Mouse (Mus musculus) limb, embryonic 12.5 days (tissue): ENCODE results near the gene Cdkl4. TPM values are rescaled to one million over a fixed set of nuclear protein-coding genes. Genes with fewer than 3 reads are reported as not detected.

Experiments used
- ATAC-seq: fragments of 200-750 bp; cut with Nextera tagmentation; 2 replicates; pipeline ENCODE4 v1.8.0; 2017; ENCODE audit warnings: low read depth, moderate TSS enrichment; ENCODE audit not compliant: insufficient number of reproducible peaks, insufficient read depth, low FRiP score, low TSS enrichment
- H3K27ac ChIP-seq: fragments of 300-500 bp; sonication (generic); 2 replicates; pipeline ENCODE4 v1.5.1; 2016; ENCODE audit warnings: mild to moderate bottlenecking, moderate library complexity
- H3K27me3 ChIP-seq: fragments of 300-500 bp; sonication (generic); 2 replicates; pipeline ENCODE4 v1.6.1; 2016; ENCODE audit warnings: mild to moderate bottlenecking, moderate library complexity
- H3K36me3 ChIP-seq: fragments of 300-500 bp; sonication (generic); 2 replicates; pipeline ENCODE4 v1.6.1; 2016; ENCODE audit warnings: mild to moderate bottlenecking, moderate library complexity
- H3K4me1 ChIP-seq: fragments of 300-500 bp; sonication (generic); replicated peaks from 2 replicates; pipeline ENCODE4 v1.6.1; 2016
- H3K4me2 ChIP-seq: fragments of 300-500 bp; sonication (generic); 2 replicates; pipeline ENCODE4 v1.6.1; 2016; ENCODE audit warnings: mild to moderate bottlenecking, moderate library complexity
- H3K4me3 ChIP-seq: fragments of 300-500 bp; sonication (generic); replicated peaks from 2 replicates; pipeline ENCODE4 v1.5.1; 2016; ENCODE audit warnings: mild to moderate bottlenecking
- H3K9ac ChIP-seq: fragments of 300-500 bp; sonication (generic); replicated peaks from 2 replicates; pipeline ENCODE4 v1.6.1; 2016; ENCODE audit warnings: mild to moderate bottlenecking, moderate library complexity
- H3K9me3 ChIP-seq: fragments of 300-500 bp; sonication (generic); 2 replicates; pipeline ENCODE4 v1.6.1; 2016; ENCODE audit warnings: mild to moderate bottlenecking, moderate library complexity
- WGBS: fragments of 180-500 bp; shearing (Covaris S2); methylation state at CpG from one replicate; pipeline ENCODE4 v1.1.7; 2016; 5-methylcytosine and 5-hydroxymethylcytosine counted together
- polyA plus RNA-seq: library from polyadenylated mRNA; unstranded; fragments of >200 nt; fragmentation: Nextera tagmentation; extraction: Ambion mirVana; gene quantifications from 2 replicates; pipeline ENCODE4 v1.2.1, GENCODE M21; 2016

Gene Cdkl4
- 0.55 and 1.1 TPM in 2 replicates for polyA plus RNA-seq

DNA sequence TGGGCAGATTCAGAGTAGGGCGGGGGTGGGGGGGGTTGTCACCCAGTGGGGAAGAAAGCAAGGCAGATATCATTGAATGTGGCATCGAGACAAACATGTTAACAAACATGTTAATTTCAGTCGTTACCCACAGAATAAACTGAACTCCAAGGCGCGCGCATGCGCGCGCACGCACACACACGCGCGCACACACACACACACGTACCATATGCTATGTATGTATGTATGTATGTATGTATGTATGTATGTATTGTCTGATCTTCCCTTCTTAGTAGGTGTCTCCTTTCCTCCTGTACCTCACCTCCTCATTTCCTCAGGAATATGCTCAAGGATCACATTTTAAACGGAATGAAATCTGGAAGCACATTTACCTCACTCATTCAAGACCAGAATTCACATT, at the start of gene Cdkl4:
TSS of gene Cdkl4 (minus strand) at position 175 of the 400 bp plus-strand sequence.
- ATAC-seq = no peak
- peak within 1 kb of the TSS; percentile 53 for H3K4me3 ChIP-seq
- peak within 1 kb of the TSS; percentile 97 for H3K4me2 ChIP-seq
- H3K27me3 ChIP-seq = no peaks in the 10 kb centered on the region
- H3K27ac ChIP-seq = no peak within 1 kb of the TSS
- 75% methylated on average over 15 of the region's 15 CpGs for WGBS
- H3K9ac ChIP-seq = peak within 1 kb of the TSS; percentile 60
- H3K9me3 ChIP-seq = no peaks in the 10 kb centered on the region
- H3K4me1 ChIP-seq = peaks cover 13% of the 10 kb centered on the region
- peaks cover 22% of the 10 kb centered on the region for H3K36me3 ChIP-seq

DNA sequence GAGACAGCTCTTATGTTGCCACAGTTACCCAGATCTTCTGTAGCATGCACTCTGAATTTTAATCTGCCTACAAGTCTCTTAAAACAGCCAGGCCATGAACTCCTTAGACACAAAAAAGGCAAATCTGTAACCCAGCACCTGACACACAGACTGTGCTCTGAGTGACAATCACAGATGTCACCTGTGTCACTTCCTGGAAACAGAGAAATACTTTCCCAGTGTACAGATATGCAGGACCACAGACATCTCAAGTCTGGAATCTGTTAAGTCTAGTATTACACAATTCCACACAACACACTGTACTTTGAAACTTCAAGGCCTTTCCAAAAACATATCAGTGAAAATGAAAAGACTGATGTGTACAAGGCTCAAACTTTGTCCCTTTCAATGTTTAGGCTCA, 47.4 kb upstream of the Cdkl4 start:
- Histone ChIP-seq H3K4me1 (no peaks in the 10 kb centered on the region), H3K9me3 (no peaks in the 10 kb centered on the region), H3K4me2 (no peak overlapping the region), H3K9ac (no peak overlapping the region), H3K27ac (no peak overlapping the region), H3K27me3 (no peaks in the 10 kb centered on the region), H3K36me3 (peaks cover 23% of the 10 kb centered on the region; the same call in 1 of the 2 replicates), H3K4me3 (no peak overlapping the region)
- no peak for ATAC-seq

DNA sequence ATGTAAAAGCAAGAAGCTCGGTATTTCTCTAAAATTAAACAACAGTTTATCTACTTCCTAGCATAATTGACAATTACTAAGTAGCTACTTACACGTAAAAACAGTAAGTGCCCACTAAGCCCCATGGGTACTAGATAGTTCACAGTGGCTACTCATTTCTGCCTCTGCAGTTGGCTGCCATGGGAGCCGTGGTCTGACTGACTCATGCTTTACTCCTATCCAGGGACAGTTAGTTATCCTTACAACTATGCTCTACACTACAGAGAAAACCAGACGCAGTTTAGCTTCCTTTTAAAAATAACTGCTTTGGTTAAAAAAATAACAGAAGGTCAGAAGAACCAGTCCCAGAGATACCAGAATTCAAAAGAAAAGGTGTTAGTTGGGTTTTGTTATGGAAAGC, 44.1 kb upstream of the Cdkl4 start:
- H3K27me3 ChIP-seq = no peaks in the 10 kb centered on the region
- no peaks in the 10 kb centered on the region for H3K9me3 ChIP-seq
- no peak overlapping the region for H3K9ac ChIP-seq
- 89% methylated on average over 4 of the region's 4 CpGs for WGBS
- no peaks in the 10 kb centered on the region for H3K4me1 ChIP-seq
- H3K36me3 ChIP-seq = peaks cover 29% of the 10 kb centered on the region
- no peak overlapping the region for H3K27ac ChIP-seq
- no peak overlapping the region for H3K4me2 ChIP-seq
- no peak overlapping the region for H3K4me3 ChIP-seq
- ATAC-seq = no peak

DNA sequence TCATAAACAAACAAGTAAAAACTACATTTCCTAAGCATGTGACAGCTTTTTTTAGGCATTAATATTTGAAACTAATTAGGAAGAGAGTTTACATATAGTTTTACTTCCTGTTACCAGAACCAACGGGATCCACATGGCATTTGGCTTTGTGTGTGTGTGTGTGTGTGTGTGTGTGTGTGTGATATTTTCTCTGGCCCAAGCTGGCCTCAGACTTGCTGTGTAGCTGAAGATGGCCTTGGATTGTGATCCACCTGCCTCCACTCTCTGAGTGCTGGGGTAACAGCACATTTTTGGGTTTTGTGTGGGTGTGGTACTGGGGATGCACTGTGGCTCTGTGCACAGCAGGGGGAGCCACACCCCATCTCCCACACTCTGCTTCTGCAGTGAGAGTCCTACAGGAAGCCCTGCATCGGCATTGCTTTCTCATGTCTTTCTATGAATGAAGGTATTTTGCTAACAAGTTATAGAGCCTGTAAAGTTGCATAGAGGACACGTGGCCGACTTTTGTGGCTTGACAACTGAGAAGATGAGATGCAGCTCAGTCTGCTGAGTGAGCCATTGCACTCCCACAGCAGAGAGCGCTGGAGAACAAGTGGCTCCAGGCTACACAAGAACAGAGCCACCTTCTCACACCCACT, 43.3 kb upstream of the Cdkl4 start:
- Histone ChIP-seq H3K4me3 (no peak overlapping the region), H3K27me3 (no peaks in the 10 kb centered on the region), H3K4me1 (no peaks in the 10 kb centered on the region), H3K36me3 (peaks cover 23% of the 10 kb centered on the region), H3K27ac (no peak overlapping the region), H3K4me2 (no peak overlapping the region), H3K9ac (no peak overlapping the region), H3K9me3 (no peaks in the 10 kb centered on the region)
- 63% methylated on average over 5 of the region's 5 CpGs for WGBS
- no peak for ATAC-seq

DNA sequence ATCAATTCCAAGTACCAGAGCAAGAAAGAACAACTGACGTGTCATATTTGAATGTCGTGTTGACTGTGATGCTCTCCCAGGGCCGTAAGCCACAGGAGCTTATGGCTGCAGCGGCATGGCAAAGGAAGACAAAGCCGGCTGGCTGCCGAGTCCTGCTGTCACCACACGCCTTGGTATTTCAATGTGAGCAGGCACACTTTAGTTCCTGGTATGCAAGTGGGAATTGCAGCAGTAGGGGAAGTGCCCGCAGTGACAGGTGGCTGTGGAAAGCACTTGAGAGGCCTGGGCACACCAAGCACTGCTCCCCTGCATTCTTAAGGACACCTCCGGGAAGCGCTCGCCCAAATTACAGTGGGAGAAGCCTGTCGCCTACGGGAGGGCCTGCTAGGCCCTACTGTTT, 41.9 kb upstream of the Cdkl4 start:
- no peak overlapping the region for H3K4me3 ChIP-seq
- no peaks in the 10 kb centered on the region for H3K27me3 ChIP-seq
- no peak overlapping the region for H3K4me2 ChIP-seq
- H3K9me3 ChIP-seq = no peaks in the 10 kb centered on the region
- peaks cover 36% of the 10 kb centered on the region for H3K36me3 ChIP-seq
- H3K27ac ChIP-seq = no peak overlapping the region
- no peak for ATAC-seq
- no peak overlapping the region for H3K9ac ChIP-seq
- WGBS = 90% methylated on average over 13 of the region's 13 CpGs
- no peaks in the 10 kb centered on the region for H3K4me1 ChIP-seq

GRCm38 (mm10) chr17:80618890-80619289, 41.3 kb upstream of the Cdkl4 start:
- no peaks in the 10 kb centered on the region for H3K9me3 ChIP-seq
- H3K27ac ChIP-seq = no peak overlapping the region
- H3K9ac ChIP-seq = no peak overlapping the region
- H3K4me1 ChIP-seq = no peaks in the 10 kb centered on the region
- H3K27me3 ChIP-seq = no peaks in the 10 kb centered on the region
- no peak overlapping the region for H3K4me3 ChIP-seq
- no peak overlapping the region for H3K4me2 ChIP-seq
- WGBS = 79% methylated on average over 5 of the region's 5 CpGs
- H3K36me3 ChIP-seq = peaks cover 40% of the 10 kb centered on the region
- no peak for ATAC-seq

DNA sequence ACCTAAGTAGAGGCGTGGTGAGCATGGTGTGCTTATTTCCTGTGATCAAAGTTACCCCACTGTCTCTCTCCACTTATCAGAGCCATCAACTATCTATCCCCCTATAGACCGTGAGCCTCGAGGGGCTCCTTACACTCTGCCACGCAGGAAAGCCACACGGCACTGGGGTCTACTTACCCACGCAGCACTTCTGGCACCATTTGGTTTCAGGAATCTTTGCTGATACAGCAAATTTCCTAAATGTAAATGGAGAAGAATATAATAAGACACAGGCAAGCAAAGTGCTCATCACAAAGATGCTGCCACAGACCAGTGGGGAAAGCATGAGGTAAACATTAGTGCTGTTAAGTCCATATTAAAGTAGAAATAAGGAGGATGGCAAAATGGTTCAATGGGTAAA, 26.2 kb upstream of the Cdkl4 start:
- Histone ChIP-seq H3K4me3 (no peak overlapping the region), H3K4me1 (no peaks in the 10 kb centered on the region), H3K9ac (no peak overlapping the region), H3K27me3 (no peaks in the 10 kb centered on the region), H3K27ac (no peak overlapping the region), H3K4me2 (no peak overlapping the region), H3K36me3 (peaks cover 91% of the 10 kb centered on the region), H3K9me3 (peaks cover 5% of the 10 kb centered on the region; the same call in 1 of the 2 replicates)
- 93% methylated on average over 6 of the region's 6 CpGs for WGBS
- no peak for ATAC-seq

DNA sequence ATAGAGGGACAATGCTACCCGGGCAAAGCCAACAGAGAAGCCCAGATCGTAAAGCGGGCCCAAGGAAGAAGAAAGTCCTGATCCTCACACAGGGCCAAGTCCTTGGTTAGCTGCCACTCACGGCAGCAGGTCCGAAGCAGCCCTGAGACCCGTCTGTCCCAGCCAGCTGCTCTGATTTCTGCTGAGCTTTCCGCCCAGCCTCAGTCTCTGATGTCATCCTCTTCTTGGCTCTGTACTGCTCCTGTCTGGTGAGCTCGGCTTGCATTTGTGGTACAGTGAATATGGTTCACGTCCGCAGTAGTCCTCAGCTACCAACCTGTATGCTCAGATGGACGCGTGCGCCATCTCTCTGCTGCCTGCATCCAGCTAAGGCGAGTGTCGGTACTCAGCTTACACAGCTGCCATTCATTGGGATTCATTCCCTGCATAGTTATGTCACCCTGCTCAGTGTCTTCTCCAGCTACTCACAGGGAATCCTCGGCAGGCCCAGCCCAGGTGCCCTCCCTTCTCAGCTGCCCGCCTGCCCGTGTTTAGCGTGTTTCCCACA, 25.5 kb upstream of the Cdkl4 start:
- ATAC-seq = no peak
- Histone ChIP-seq H3K4me2 (no peak overlapping the region), H3K27ac (no peak overlapping the region), H3K4me3 (no peak overlapping the region), H3K36me3 (peaks cover 84% of the 10 kb centered on the region), H3K4me1 (no peaks in the 10 kb centered on the region), H3K9me3 (peaks cover 5% of the 10 kb centered on the region; the same call in 1 of the 2 replicates), H3K27me3 (no peaks in the 10 kb centered on the region), H3K9ac (no peak overlapping the region)
- 93% methylated on average over 19 of the region's 19 CpGs for WGBS

GRCm38 (mm10) chr17:80601371-80601770, 23.8 kb upstream of the Cdkl4 start:
- Histone ChIP-seq H3K9me3 (peaks cover 5% of the 10 kb centered on the region; the same call in 1 of the 2 replicates), H3K36me3 (peaks cover 85% of the 10 kb centered on the region), H3K4me3 (no peak overlapping the region), H3K27me3 (no peaks in the 10 kb centered on the region), H3K9ac (no peak overlapping the region), H3K4me1 (no peaks in the 10 kb centered on the region), H3K4me2 (no peak overlapping the region), H3K27ac (no peak overlapping the region)
- ATAC-seq = no peak
- WGBS = 62% methylated on average over 13 of the region's 13 CpGs

DNA sequence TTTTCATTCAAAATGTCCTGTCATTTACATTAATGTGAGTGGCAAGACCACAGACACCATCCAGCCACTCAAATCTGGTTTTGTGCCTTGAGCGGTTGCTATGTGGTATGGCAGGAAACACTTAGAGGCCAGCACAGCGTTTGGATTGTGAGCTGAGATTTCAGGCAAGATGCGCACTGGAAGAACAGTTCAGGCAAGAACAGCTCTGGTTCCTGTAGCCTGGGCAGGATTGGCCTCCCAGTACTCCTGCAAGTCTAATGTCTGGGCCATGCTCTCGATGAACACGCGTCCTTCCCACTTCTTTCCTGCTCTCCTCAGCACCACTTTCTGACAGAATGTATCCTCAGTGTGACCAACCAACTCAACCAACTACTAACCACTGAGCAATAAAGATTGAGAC, 5.4 kb upstream of the Cdkl4 start:
- 91% methylated on average over 6 of the region's 6 CpGs for WGBS
- Histone ChIP-seq H3K9ac (no peak overlapping the region), H3K9me3 (no peaks in the 10 kb centered on the region), H3K27ac (no peak overlapping the region), H3K27me3 (no peaks in the 10 kb centered on the region), H3K4me2 (no peak overlapping the region), H3K4me3 (no peak overlapping the region), H3K4me1 (no peaks in the 10 kb centered on the region), H3K36me3 (peaks cover 70% of the 10 kb centered on the region)
- no peak for ATAC-seq

DNA sequence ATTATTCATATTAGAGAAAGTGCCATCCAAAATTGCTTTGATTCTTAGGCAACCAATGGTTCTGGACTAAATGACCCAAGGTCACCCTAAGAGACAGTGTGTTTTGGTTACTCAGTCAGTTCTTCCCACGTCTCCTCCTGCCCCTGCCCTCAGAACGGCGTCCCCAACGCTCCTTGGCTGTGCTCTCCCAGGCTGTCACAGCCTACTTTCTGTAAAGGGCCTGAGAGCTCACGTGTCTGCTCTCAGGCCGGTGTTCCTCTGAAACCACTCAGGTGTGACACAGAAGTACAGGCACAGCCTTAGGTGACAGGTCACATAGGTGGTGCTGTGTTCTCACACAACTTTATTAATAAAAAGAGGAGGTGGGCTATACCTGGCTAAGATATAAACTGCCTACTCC, 2.3 kb upstream of the Cdkl4 start:
- H3K9ac ChIP-seq = no peak overlapping the region
- 83% methylated on average over 6 of the region's 6 CpGs for WGBS
- H3K9me3 ChIP-seq = no peaks in the 10 kb centered on the region
- H3K36me3 ChIP-seq = peaks cover 42% of the 10 kb centered on the region
- H3K4me3 ChIP-seq = no peak overlapping the region
- H3K27ac ChIP-seq = no peak overlapping the region
- H3K4me1 ChIP-seq = peaks cover 13% of the 10 kb centered on the region
- no peak for ATAC-seq
- no peak overlapping the region for H3K4me2 ChIP-seq
- no peaks in the 10 kb centered on the region for H3K27me3 ChIP-seq

DNA sequence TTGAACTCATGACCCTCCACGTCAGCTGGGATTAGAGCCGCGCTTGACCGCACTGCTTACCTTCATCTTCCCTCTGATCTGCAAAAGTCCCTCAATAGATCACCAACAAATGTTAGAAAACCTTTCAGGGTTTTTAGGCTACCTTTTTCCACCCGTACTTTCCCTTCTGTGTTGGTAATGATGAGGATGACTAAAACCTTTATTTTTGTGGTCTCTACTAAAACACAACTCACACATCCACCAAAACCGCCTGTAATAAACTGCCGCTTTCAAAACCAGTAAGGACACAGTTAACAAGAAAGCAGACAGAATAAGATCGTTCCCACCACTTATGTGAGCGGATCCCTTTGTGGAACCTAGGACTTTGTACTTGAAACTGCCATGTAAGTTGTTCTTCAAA, 1.5 kb upstream of the Cdkl4 start:
- ATAC-seq = no peak
- WGBS = 93% methylated on average over 9 of the region's 9 CpGs
- peaks cover 34% of the 10 kb centered on the region for H3K36me3 ChIP-seq
- H3K4me3 ChIP-seq = no peak overlapping the region
- H3K4me1 ChIP-seq = peaks cover 13% of the 10 kb centered on the region
- no peaks in the 10 kb centered on the region for H3K9me3 ChIP-seq
- H3K27me3 ChIP-seq = no peaks in the 10 kb centered on the region
- no peak overlapping the region for H3K27ac ChIP-seq
- no peak overlapping the region for H3K9ac ChIP-seq
- no peak overlapping the region for H3K4me2 ChIP-seq
